Mouse (Mus musculus): ENCODE results near the gene Xpnpep3.

DNA sequence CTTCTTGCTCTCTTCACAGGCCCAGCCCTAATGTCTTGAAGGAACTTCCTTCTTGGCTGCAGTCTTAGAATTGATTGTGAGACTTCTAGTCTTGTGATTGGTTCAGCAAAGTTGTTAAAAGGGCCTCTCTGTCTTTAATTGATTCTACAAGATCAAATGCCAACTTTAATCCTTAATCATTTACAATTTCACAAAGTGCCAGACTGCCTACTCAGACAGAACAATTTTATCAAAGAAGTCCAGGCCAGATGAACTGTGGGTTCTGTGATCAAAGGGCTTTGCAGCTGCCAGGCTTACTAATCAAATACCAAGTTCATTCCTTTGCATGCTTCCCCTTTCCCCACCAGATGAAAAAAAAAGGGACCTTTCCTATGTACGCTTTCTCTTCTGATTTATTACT, 21.5 kb downstream of the Xpnpep3 start:
- TF ChIP-seq GATA1 (IDR thresholded peaks at IDR 0.05; ENCODE audit: borderline replicate concordance, low read length) = no peak
- TF ChIP-seq FLI1 (IDR thresholded peaks at IDR 0.05; ENCODE audit: low read length) = no peak

All from megakaryocyte, embryonic 14.5 days (primary cell).